Mouse (Mus musculus) embryonic fibroblast, embryonic 13.5 days (primary cell): ENCODE results near the gene Abi2.

Experiments
- CTCF ChIP-seq: IDR thresholded peaks from 2 replicates; pipeline ENCODE4 v1.5.1; 2011; ENCODE audit warnings: mild to moderate bottlenecking, control low read depth, low read length, moderate library complexity, borderline replicate concordance; ENCODE audit not compliant: insufficient read depth
- POLR2A ChIP-seq: IDR thresholded peaks from 2 replicates; pipeline ENCODE4 v1.6.1; 2011; ENCODE audit warnings: low read depth, mild to moderate bottlenecking, control low read depth, low read length, moderate library complexity

DNA sequence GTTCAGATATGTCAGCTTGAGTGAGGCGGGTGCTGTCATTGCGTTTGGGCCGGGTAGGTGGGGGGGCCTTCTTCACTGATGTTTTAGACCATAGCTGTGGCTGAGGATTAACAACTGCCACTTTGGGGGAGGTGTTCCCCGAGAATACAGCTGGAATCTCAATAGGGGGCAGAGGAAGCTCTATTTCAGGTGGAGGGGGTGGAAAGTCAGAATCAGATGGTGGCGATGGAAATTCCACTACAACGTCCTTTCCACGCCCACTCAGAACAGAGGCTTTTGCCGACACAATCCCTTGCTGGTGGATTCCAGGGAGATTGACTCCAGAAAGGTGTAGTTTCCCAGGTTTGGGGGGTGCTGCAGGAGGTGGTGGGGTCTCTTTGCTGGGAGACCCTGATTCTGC, 79.2 kb downstream of the Abi2 start:
- TF ChIP-seq CTCF (no peak), POLR2A (no peak)
